Mouse (Mus musculus) thymus, postnatal 0 days (tissue): ENCODE measurements at regions not wholly inside any gene's neighbourhood (a gene's known extent, or its start where the extent isn't known, plus 50 kb on each side); places are given as distances from the start of the nearest gene placed in this dataset.

ENCODE experiments used
- DNase-seq: peaks from one replicate; pipeline ENCODE4 v3.0.0-alpha.2; 2015; ENCODE audit warnings: low spot score

GRCm38 (mm10) chr8:127753793-127754565 is 604.4 kb upstream of the Nrp1 start:
- DNase-seq = no peak

- DNase-seq = no peak
Measured at GRCm38 (mm10) chr8:127757396-127757795, 601.0 kb upstream of the Nrp1 start.

GRCm38 (mm10) chr8:127759906-127760305 is 598.5 kb upstream of the Nrp1 start:
- DNase-seq = no peak

- DNase-seq = no peak
Measured at GRCm38 (mm10) chr8:127765199-127765598, 593.2 kb upstream of the Nrp1 start.

- DNase-seq = no peak
Measured at GRCm38 (mm10) chr8:127768311-127768710, 590.1 kb upstream of the Nrp1 start.

- DNase-seq = no peak
Measured at GRCm38 (mm10) chr8:127769651-127770050, 588.8 kb upstream of the Nrp1 start.

GRCm38 (mm10) chr8:127771781-127772180 is 586.6 kb upstream of the Nrp1 start:
- DNase-seq = no peak

GRCm38 (mm10) chr8:127772415-127772814 is 586.0 kb upstream of the Nrp1 start:
- DNase-seq = no peak

GRCm38 (mm10) chr8:127772917-127773316 is 585.5 kb upstream of the Nrp1 start:
- DNase-seq = no peak

- no peak for DNase-seq
Measured at GRCm38 (mm10) chr8:127774642-127775041, 583.8 kb upstream of the Nrp1 start.

GRCm38 (mm10) chr8:127775160-127775559 is 583.2 kb upstream of the Nrp1 start:
- DNase-seq = no peak

GRCm38 (mm10) chr8:127775747-127776146 is 582.7 kb upstream of the Nrp1 start:
- DNase-seq = no peak

GRCm38 (mm10) chr8:127778352-127779020 is 579.9 kb upstream of the Nrp1 start:
- no peak for DNase-seq

- DNase-seq = no peak
Measured at GRCm38 (mm10) chr8:127779021-127779689, 579.2 kb upstream of the Nrp1 start.

- DNase-seq = no peak
Measured at GRCm38 (mm10) chr8:127780596-127780995, 577.8 kb upstream of the Nrp1 start.

- DNase-seq = no peak
Measured at GRCm38 (mm10) chr8:127781011-127781410, 577.4 kb upstream of the Nrp1 start.

- no peak for DNase-seq
Measured at GRCm38 (mm10) chr8:127792611-127793010, 565.8 kb upstream of the Nrp1 start.

GRCm38 (mm10) chr8:127799849-127800471 is 558.4 kb upstream of the Nrp1 start:
- no peak for DNase-seq

GRCm38 (mm10) chr8:127802136-127802535 is 556.3 kb upstream of the Nrp1 start:
- no peak for DNase-seq

GRCm38 (mm10) chr8:127802661-127803333 is 555.6 kb upstream of the Nrp1 start:
- no peak for DNase-seq
